Mouse (Mus musculus): ENCODE data around the gene Cnih3. TPM values are rescaled to one million over a fixed set of nuclear protein-coding genes. Genes with fewer than 3 reads are reported as not detected.

Gene Cnih3
- polyA plus RNA-seq, 1 experiment, result 0.67 TPM

DNA sequence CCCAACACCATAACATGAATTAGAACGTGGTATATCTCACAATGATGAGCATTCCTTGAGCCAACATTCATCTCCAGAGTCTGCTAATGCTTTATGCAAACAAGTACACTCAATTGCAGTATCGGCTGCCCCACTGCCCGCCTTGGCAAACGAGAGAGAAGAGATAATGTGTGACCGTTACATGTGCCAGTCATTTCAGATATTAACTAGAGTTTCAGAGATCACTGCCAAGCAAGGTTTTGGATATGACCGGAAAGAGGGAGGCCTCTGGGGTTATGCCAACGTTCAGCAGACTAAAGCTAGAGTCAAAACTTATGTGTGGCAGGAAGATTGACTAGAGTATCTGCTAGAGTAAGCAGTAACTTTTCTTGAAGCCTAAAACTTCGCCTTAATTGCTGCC, 123.7 kb downstream of the Cnih3 start:
- TF ChIP-seq POLR2A (IDR thresholded peaks at IDR 0.05; ENCODE audit: insufficient read depth, low read length) (no peak), EP300 (IDR thresholded peaks at IDR 0.05; ENCODE audit: insufficient read depth, low read depth, low read length) (no peak), CTCF (IDR thresholded peaks at IDR 0.05; ENCODE audit: low read depth, low read length) (no peak)
- Histone ChIP-seq H3K9ac (ENCODE audit: low read depth, poor library complexity, severe bottlenecking) (no peak overlapping the region), H3K4me1 (ENCODE audit: control insufficient read depth, insufficient read depth, low read length) (no peaks in the 10 kb centered on the region)

DNA sequence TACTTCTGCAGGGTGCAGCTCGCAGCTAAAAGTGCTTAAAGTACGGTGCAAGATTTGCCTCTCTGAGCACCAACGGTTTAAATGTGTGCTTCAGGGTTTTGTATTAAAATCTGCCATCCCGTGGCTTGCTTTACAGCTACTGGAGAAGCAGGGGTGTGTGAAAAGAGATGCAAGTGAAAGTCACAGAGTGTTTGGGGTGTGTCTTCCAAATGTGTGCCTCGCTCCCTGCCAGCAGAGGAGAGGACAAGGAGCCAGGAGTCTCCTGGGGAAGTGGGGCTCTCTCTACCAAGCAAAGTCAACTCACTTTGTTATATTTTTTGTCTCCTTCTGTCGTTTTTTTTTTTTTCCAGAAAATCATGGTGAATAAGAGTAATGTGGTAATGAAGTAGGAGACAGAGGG, 124.1 kb downstream of the Cnih3 start:
- no peak overlapping the region for H3K27ac ChIP-seq (ENCODE audit: insufficient read depth, low read length)
- H3K4me1 ChIP-seq (ENCODE audit: control insufficient read depth, insufficient read depth, low read length), result no peaks in the 10 kb centered on the region
- no peaks in the 10 kb centered on the region for H3K27me3 ChIP-seq (ENCODE audit: control insufficient read depth, insufficient read depth, low read length, poor library complexity, severe bottlenecking)
- H3K36me3 ChIP-seq (ENCODE audit: control insufficient read depth, insufficient read depth, low read length, poor library complexity, severe bottlenecking), result no peaks in the 10 kb centered on the region
- H3K9ac ChIP-seq (ENCODE audit: low read depth, poor library complexity, severe bottlenecking), result no peak overlapping the region
- TF ChIP-seq EP300 (IDR thresholded peaks at IDR 0.05; ENCODE audit: insufficient read depth, low read depth, low read length), result no peak
- TF ChIP-seq POLR2A (IDR thresholded peaks at IDR 0.05; ENCODE audit: insufficient read depth, low read length), result no peak
- no peak for TF ChIP-seq CTCF (IDR thresholded peaks at IDR 0.05; ENCODE audit: low read depth, low read length)
- H3K4me3 ChIP-seq (ENCODE audit: low read depth, low read length), result no peak overlapping the region
- no peaks in the 10 kb centered on the region for H3K9me3 ChIP-seq (replicated peaks; ENCODE audit: control insufficient read depth, insufficient read depth, low read length, poor library complexity, severe bottlenecking)

More for the DNA sequence above, 123.7 kb downstream of the Cnih3 start:
- H3K9me3 ChIP-seq (replicated peaks; ENCODE audit: control insufficient read depth, insufficient read depth, low read length, poor library complexity, severe bottlenecking), result peaks cover 3% of the 10 kb centered on the region
- H3K27me3 ChIP-seq (ENCODE audit: control insufficient read depth, insufficient read depth, low read length, poor library complexity, severe bottlenecking), result no peaks in the 10 kb centered on the region
- no peak overlapping the region for H3K4me3 ChIP-seq (ENCODE audit: low read depth, low read length)
- no peaks in the 10 kb centered on the region for H3K36me3 ChIP-seq (ENCODE audit: control insufficient read depth, insufficient read depth, low read length, poor library complexity, severe bottlenecking)
- H3K27ac ChIP-seq (ENCODE audit: insufficient read depth, low read length), result no peak overlapping the region

DNA sequence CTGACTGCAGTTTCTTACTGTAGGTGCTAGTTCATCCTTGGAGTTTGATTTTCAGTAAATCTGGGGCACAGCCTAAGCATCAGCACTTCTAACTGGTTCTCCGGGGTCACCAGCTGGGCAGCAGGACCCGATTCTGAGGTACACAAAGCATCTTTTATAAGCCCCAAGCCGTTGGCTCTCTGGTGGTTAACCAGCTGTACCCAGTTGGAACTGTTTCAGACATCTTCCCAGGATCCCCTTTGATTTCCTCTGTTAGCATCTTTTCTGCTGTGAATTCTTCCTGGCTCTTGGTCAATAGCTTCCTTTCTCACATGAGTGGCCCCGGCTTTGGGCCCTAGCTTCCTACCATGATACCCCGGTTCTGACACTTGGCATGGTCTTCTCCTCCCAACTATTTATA, 132.3 kb downstream of the Cnih3 start:
- Histone ChIP-seq H3K9me3 (replicated peaks; ENCODE audit: control insufficient read depth, insufficient read depth, low read length, poor library complexity, severe bottlenecking) (no peaks in the 10 kb centered on the region), H3K4me1 (ENCODE audit: control insufficient read depth, insufficient read depth, low read length) (no peaks in the 10 kb centered on the region), H3K9ac (ENCODE audit: low read depth, poor library complexity, severe bottlenecking) (no peak overlapping the region), H3K27ac (ENCODE audit: insufficient read depth, low read length) (no peak overlapping the region), H3K36me3 (ENCODE audit: control insufficient read depth, insufficient read depth, low read length, poor library complexity, severe bottlenecking) (no peaks in the 10 kb centered on the region), H3K27me3 (ENCODE audit: control insufficient read depth, insufficient read depth, low read length, poor library complexity, severe bottlenecking) (no peaks in the 10 kb centered on the region), H3K4me3 (ENCODE audit: low read depth, low read length) (no peak overlapping the region)
- TF ChIP-seq POLR2A (IDR thresholded peaks at IDR 0.05; ENCODE audit: insufficient read depth, low read length), result no peak
- TF ChIP-seq EP300 (IDR thresholded peaks at IDR 0.05; ENCODE audit: insufficient read depth, low read depth, low read length), result no peak
- TF ChIP-seq CTCF (IDR thresholded peaks at IDR 0.05; ENCODE audit: low read depth, low read length), result no peak

DNA sequence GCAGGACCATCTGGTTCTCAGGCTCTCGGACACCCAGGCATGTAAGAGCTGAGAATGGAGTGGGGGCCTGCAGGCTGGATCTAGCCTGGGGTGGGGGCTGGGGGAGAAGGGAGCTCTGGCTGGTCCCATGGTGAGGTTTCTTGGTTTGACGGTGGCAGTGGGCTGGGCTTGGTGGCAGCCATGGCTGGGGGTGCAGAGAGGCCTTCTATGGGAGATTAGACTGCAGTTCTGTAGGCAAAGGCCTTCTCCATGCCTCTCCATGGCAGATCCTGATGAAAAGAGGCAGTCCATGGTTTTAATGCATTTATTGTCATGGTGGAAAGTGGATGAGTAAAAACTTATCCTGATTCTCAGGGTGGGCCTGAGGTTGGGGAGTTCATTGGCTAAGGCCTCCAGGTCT, 151.0 kb downstream of the Cnih3 start:
- TF ChIP-seq CTCF (IDR thresholded peaks at IDR 0.05; ENCODE audit: low read depth, low read length) (no peak), POLR2A (IDR thresholded peaks at IDR 0.05; ENCODE audit: insufficient read depth, low read length) (no peak), EP300 (IDR thresholded peaks at IDR 0.05; ENCODE audit: insufficient read depth, low read depth, low read length) (no peak)
- Histone ChIP-seq H3K9me3 (replicated peaks; ENCODE audit: control insufficient read depth, insufficient read depth, low read length, poor library complexity, severe bottlenecking) (peaks cover 3% of the 10 kb centered on the region), H3K36me3 (ENCODE audit: control insufficient read depth, insufficient read depth, low read length, poor library complexity, severe bottlenecking) (no peaks in the 10 kb centered on the region), H3K4me3 (ENCODE audit: low read depth, low read length) (no peak overlapping the region), H3K27ac (ENCODE audit: insufficient read depth, low read length) (no peak overlapping the region), H3K27me3 (ENCODE audit: control insufficient read depth, insufficient read depth, low read length, poor library complexity, severe bottlenecking) (no peaks in the 10 kb centered on the region; the same call in 1 of the 2 replicates), H3K9ac (ENCODE audit: low read depth, poor library complexity, severe bottlenecking) (no peak overlapping the region), H3K4me1 (ENCODE audit: control insufficient read depth, insufficient read depth, low read length) (no peaks in the 10 kb centered on the region)

DNA sequence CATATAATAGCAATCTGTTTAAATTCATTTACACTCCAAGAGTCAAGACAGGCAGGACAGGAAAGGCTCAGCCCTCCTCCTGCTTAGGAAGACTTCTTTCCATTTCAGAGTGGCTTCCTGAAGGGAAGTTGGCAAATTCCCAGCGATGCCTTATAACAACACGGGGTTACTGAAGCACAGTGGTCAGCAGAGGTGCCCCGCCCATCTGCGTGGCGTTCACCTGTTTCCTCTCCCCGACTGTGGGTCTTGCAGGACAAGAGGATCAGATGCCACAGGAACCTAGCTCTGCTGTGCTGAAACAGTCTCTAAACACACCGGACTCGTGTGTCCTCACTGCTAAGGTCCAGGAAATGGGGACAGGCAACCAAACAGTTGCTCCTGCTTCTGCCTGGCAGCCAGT, 152.9 kb downstream of the Cnih3 start:
- TF ChIP-seq EP300 (IDR thresholded peaks at IDR 0.05; ENCODE audit: insufficient read depth, low read depth, low read length) (no peak), POLR2A (IDR thresholded peaks at IDR 0.05; ENCODE audit: insufficient read depth, low read length) (no peak), CTCF (IDR thresholded peaks at IDR 0.05; ENCODE audit: low read depth, low read length) (no peak)
- H3K27ac ChIP-seq (ENCODE audit: insufficient read depth, low read length), result no peak overlapping the region
- no peak overlapping the region for H3K4me3 ChIP-seq (ENCODE audit: low read depth, low read length)
- H3K36me3 ChIP-seq (ENCODE audit: control insufficient read depth, insufficient read depth, low read length, poor library complexity, severe bottlenecking), result no peaks in the 10 kb centered on the region
- no peaks in the 10 kb centered on the region for H3K4me1 ChIP-seq (ENCODE audit: control insufficient read depth, insufficient read depth, low read length)
- H3K27me3 ChIP-seq (ENCODE audit: control insufficient read depth, insufficient read depth, low read length, poor library complexity, severe bottlenecking), result no peaks in the 10 kb centered on the region; the same call in 1 of the 2 replicates
- H3K9ac ChIP-seq (ENCODE audit: low read depth, poor library complexity, severe bottlenecking), result no peak overlapping the region
- H3K9me3 ChIP-seq (replicated peaks; ENCODE audit: control insufficient read depth, insufficient read depth, low read length, poor library complexity, severe bottlenecking), result peaks cover 1% of the 10 kb centered on the region

Other genes with a start within 250 kb of the Cnih3 start
- 96.4 and 102 TPM in 2 replicates for gene Nvl, start 208.4 kb upstream of the Cnih3 start, polyA plus RNA-seq (2011; ENCODE audit: insufficient read depth, insufficient read length, low read depth, missing spikeins)
- gene Cnih4, start 207.9 kb upstream of the Cnih3 start, polyA plus RNA-seq (2011; ENCODE audit: insufficient read depth, insufficient read length, low read depth, missing spikeins), result 113 and 119 TPM in 2 replicates
- gene Wdr26, start 140.6 kb upstream of the Cnih3 start, polyA plus RNA-seq (2011; ENCODE audit: insufficient read depth, insufficient read length, low read depth, missing spikeins), result 163 and 167 TPM in 2 replicates
- not detected in 2 replicates for gene Ccdc121, start 158.8 kb downstream of the Cnih3 start, polyA plus RNA-seq (2011; ENCODE audit: insufficient read depth, insufficient read length, low read depth, missing spikeins)
- 0.33 and 1.7 TPM in 2 replicates for gene Dnah14, start 223.9 kb downstream of the Cnih3 start, polyA plus RNA-seq (2011; ENCODE audit: insufficient read depth, insufficient read length, low read depth, missing spikeins)

Data from ES-Bruce4 (cell line).